Mouse (Mus musculus) small intestine, adult 2 months (tissue): Measurements from ENCODE around the gene Mbd6.

Experiments
- CTCF ChIP-seq: fragments of 200-500 bp; IDR thresholded peaks from 2 replicates; pipeline ENCODE4 v1.5.1; 2012; ENCODE audit warnings: low read depth, mild to moderate bottlenecking, control low read depth, inconsistent platforms, low read length, moderate library complexity, mixed read lengths; ENCODE audit not compliant: insufficient replicate concordance, insufficient read length; ENCODE audit errors: extremely low read depth
- POLR2A ChIP-seq: fragments of 200-500 bp; IDR thresholded peaks from 2 replicates; pipeline ENCODE4 v1.6.1; 2012; ENCODE audit warnings: low read depth, mild to moderate bottlenecking, control low read depth, inconsistent platforms, low read length, moderate library complexity

GRCm38 (mm10) chr10:127286194-127286593 lies 2.6 kb downstream of the Mbd6 start:
- no peak for TF ChIP-seq CTCF
- no peak for TF ChIP-seq POLR2A
